Mouse (Mus musculus): Measurements from ENCODE around the gene Mark4.

The Mark4 gene

DNA sequence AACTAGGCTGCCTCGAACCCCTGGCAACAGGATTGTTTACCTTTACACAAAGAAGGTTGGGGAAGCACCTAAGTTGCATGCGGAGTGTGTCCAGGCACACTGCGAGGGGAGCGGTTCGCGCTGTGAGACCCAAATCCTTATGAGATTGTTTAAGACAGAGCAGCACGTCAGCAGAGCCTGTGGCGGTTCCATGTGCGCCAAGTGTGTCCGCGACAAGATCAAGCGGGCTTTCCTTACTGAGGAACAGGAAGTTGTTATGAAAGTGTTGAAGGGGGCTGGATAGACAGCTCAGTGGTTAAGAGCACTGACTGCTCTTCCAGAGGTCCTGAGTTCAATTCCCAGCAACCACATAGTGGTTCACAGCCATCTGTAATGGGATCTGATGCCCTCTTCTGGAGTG lies 9.7 kb upstream of the Mark4 start:
- no peak for DNase-seq

DNA sequence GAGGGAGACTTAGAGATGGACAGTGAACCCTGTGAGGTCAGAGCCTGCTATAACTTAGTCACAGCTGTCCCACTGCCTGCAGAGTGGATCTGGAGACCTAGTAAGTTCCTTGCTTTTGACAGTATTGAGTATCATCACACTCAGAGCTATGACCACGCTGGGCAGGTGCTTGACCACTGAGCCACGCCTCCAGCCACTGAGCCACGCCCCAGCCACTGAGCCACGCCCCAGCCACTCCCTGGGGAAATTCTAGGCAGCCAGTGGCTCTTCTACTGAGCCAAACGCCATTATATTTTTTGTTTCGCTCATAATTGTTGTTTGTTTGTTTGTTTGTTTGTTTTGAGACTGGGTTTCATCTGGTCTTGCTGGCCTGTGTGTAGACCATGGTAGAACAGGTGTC lies 9.0 kb upstream of the Mark4 start:
- DNase-seq: no peak

DNA sequence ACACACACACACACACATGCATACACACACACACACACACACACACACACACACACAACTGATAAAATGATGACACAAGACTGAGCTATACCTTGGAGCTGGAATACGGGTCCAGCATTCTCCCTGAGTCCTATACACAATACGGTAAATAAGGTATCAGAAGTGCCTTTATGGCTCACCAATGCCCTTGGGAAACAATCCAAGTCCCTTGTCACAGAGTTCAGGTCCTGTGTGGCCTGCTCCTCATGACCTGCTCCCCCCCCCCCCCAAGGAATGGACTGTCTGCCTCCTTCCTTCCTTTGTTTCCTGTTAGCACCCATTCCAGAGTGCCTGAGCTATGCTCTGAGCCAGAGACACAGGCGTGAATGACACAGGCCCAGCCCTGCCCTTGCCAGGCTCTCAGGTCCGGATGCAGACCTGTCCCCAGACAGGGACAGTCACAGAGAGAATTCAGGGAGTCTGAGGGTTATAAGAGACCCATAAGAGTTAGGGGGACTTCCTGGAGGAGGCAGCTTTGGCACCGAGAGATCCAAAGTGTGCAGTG lies 8.1 kb upstream of the Mark4 start:
- DNase-seq: no peak

DNA sequence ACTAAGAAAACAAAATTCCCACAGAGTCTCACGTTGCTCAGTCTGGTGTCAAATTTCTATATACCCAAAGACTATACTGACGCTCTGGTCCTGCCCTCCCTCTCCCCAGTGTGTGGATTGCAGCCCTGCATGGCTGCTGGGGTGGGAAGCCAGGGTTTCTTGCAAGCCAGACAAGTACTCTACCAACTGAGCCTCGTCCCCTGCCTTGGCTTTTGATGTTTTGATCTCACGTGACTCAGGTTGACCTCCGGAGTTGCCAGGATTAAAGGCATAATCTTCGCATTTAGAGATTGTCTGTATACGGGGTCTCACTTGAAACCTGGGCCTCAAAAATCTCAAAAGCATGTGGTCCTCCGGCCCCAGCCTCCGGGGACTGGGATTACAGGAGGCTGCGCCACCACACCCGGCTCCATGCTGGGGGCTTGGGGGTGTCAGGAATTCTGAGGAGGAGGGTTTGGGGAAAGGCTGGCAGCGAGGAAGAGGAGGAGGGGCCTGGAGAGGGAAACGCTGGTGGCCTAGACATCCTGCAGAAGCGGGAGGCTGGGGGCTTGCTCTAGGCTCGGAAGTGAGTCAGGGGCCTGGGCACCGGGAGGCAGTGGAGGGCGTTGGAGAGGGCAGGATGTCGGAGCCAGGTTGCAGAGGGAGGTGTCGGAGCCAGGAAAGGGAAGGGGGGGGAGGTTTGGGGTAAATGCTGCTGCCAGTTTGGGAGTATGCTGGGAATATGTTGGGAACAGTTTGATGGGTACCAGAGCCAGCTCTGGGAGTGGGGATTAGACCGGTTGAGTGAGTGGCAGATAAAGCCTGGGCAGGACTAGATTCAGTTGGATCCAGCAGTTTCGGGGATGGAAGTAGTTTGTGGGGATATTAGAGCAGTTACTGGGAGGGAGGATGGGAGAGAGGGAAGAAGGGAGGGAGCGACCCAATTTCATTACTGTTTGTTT lies 6.0 kb upstream of the Mark4 start:
- no peak for DNase-seq

DNA sequence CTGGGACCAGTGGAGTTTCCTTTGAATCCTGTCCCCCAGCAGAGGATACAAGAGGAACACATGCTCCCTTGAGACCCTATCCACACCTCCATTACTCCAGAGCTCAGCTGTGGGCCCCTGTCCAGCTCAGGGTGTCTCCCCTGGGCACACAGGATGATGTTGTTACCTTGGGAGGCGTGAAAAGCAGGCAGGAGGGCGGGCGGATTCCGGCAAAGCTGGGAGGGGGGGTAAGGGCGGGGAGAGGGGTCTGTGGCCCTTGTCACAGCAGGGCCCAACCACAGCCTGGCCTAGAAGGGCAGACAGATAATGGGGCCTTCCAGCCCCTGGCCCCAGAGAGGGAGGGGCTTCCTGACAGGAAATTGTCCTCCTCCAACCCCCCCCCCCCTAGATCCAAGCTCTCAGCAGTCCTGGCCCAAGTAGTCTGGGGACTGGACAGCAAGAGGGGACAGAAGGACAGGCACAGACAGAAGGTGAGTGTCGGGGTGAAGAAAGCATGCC lies 4.3 kb upstream of the Mark4 start, which contains the start of gene Exoc3l2:
Gene Exoc3l2 (plus strand): TSS at position 448 of the 498 bp plus-strand sequence.
- no peak for DNase-seq

DNA sequence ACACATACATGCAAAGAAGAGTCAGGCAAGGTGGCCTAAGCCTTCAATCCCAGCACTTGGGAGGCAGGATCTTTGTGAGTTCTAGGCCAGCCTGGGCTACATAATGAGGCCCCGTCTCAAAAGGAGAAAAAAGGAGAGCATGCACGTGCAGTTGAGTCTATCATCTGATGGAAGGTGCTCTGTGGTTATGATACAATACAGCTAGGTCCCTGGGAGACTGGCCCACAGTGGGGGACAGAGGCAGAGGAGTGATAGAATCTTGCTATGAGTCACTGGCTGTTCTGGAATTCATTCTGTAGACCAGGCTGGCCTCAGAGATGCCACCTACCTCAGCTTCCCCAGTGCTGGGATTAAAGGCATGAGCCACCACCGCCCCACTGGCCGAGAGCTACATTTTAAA lies 3.8 kb upstream of the Mark4 start:
- no peak for DNase-seq

DNA sequence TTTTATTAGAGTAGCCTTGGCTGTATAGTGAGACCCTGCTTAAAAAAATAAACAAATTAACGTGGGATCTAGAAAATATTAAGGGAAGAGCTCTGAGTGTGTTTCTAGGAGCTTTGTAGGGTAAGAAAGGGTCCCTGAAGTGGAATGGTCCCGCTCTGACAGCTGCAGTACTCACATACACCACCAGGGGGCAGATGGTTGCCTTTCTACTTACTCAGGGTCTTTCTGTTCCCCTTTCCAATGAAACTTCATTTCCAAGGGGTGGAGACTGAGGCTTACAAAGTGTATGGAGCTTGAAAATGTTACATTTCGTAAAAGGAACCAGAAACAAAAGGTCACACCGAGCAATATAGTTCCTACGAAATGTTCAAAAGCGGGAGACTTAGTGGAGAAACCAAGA lies 2.9 kb upstream of the Mark4 start:
- DNase-seq: peak; percentile 88

DNA sequence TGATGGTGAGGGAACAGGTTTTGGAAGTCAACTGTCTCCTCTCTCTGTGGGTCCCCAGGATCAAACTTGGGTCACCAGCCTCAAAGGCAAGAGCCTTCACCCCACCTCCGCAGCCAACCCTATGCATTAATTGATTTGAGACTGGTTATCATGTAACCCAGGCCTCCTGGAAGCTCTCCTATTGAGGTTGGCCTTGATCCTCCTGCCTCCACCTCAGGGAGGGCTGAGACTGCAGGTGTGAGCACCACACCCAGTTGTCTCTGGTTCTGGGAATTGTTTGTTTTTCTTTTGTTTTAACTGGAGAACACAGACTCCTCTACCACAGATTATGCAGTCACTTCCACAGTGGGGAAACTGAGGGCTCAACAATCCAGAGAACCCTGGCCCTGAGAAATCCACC lies 1.9 kb upstream of the Mark4 start:
- DNase-seq: no peak

DNA sequence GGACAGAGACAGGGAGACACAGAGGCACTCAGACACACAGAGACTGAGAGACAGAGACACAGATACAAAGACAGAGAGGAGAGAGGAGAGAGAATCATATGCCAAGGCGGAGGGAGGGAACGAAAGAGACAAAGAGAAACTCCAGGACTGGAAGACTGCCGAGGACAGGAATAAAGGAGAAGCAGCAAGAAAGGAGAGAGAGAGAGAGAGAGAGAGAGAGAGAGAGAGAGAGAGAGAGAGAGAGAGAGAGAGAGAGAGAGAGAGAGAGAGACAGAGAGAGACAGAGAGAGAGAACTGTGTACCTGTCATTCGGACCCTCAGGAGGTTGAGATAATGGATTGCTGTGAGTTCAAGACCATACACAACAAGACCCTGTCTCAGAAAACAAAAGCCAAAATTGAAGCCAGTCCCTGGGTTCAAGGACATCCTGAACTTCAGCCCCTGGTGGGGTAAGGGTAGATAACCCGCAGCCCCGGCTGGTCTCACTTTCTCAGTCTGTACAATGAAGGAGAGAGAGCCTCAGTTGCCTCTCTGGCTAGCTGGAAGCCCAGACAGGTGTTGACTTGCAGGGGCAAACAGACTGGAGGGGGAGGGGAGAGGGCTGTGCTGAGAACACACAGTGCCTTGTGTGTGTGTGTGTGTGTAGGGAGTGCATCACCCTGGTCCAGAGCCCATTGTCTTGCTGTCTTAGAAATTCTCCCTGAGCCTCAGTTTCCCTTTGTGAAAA lies 686 bp upstream of the Mark4 start:
- no peak for DNase-seq

DNA sequence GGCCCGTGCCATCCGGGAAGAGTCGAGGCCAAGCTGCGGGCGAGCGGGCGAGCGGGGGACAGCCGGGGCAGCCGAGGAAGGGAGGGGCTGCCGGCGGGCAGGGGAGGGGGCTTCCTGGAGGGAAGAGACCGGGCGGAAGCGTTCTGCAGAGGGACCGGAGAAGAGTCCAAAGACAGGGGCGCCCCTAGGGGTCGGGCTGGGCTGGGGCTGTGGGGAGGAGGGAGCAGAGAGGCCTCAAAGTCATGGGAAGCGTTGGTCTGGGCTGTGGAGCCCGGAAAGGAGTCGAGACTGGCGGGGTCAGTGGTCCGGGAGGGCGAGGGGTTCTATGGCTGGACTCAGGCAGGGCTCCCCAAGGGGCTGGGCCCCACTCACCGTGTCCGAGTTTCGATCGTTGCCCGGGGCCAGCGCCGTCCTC lies 542 bp downstream of the Mark4 start:
- DNase-seq: peak; percentile 61

DNA sequence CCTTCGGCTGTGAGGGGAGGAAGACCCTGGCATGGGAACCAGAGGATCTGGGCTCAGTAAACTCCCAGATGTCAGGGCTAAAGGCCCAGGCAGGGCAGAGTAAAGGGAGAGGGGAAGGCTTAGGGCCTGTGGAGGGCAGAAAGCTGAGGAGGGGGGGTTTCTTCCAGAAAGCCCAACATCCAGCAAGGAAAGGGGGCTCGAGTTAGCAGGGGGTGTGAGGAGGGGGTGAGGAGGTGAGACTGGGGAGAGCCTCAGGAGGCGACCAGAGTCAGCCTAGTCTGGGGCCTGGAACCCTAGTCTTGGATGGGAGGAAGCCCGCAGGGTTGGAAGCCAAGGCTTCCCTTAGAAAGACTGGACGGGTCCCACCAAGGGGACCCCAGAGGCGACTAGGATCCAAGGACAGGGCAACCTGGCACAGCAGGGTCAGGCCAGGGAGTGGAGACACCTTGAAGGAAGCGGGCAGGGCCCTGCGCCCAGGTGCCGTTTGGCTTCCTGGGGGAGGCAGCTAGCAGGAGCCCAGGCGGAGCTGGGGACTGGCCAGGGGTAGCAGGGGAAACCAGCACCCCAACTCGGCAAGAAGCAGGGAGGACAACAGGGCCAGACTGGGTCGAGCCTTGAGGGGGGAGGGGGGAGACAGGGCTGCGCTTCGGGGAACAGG lies 1.1 kb downstream of the Mark4 start:
- DNase-seq: no peak

DNA sequence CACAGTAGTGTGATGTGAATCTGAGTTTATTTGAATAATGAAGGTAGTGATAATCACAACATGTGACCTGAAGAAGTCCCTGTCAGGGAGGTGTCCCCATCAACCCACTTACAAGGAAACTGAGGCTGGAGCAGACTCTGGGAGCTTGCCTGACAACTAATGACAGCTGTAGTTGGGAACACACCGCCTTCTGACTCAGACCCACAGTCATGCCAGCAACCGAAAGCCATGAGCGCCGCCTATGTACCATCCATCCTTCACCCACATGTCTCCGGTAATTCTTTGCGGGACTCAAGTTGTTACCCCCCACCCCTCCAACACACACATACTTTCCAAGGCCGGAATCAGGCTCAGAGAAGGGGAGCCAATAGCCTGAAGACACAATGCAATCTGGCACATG lies 2.0 kb downstream of the Mark4 start:
- no peak for DNase-seq

DNA sequence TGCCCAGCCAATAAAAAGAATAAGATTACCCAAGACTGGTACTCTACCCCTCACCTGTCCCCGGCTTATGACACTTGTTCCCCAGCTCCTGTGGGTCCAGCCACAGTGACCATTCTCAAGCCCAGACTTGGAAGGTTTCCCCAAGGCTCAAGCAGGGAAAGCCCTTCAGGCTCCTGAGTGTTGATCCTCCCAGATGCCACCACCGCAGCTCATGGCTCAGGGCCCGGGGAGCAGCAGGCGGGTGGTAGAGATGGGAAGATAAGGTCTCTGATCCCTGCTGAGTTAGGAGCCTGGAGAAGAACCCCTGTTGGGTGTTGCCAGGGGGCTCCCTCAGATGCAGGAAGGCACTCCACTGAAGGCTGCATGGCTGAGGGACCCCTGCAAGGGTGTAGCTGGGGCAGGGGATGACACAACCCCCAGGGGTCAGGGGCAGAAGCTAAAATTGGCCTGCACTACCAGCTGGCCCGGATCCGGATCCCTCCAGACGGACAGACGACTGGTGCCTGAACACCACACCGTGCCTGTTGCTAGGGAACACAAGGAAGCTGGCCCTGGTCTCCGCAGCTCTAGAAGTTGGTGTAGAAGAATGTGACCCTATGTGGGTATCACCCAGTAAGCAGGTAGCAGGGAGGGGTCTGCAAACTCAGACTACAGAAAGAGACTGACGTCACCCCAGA lies 2.7 kb downstream of the Mark4 start:
- DNase-seq: no peak

DNA sequence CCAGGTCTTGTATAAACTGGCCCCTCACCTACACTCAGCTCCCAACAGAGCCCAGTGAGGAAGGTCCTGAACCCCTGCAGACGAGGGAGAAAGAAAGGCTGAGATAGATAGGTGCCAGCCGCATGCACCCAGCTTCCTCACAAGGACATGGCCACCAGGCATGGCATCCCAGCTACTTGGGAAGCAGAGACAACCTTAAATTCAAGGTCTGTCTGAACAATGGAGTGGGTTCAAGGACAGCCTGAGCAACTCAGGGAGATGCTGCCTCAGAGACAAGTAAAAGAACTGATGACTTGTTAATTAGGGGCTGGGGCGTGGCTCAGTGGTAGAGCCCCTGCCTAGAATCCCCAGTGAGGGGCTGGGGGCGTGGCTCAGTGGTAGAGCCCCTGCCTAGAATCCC lies 3.4 kb downstream of the Mark4 start:
- DNase-seq: no peak

DNA sequence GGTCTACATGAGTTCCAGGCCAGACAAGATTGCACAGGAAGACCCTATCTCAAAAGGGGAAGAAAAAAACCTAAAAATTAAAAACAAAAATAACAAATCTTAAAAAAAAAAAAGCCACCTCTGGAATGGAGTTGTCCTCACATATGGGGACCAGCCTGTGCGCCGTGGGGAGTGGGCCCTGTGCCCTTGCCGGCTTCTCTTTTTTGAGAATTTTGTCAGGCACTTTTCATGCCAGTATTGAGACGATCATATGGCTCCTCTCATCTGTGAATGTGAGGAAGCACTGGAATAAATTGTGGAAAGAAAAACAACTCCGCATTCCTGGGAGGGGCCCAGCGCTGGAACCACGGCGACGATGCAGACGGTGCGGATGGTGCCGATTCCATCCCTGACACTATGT lies 9.5 kb downstream of the Mark4 start:
- DNase-seq: no peak

DNA sequence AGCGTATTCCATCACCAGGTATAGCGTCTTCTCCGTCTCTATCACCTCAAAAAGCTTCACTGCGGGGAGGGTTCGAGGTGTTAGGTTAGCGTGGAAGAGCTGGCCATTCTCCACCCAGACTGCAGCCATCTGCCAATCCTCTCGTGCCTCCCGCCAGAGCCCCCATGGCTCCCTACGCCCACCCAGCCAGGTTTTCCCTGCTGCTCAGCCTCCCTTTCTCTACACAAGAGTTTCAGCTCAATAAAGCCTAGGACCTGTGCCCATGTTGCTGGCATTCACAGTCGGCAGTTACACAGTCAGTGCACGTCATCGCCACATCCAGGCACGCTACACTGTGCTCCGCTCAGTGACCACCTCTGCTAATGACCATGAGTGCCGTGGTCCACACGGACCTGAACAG lies 10.9 kb downstream of the Mark4 start:
- no peak for DNase-seq

DNA sequence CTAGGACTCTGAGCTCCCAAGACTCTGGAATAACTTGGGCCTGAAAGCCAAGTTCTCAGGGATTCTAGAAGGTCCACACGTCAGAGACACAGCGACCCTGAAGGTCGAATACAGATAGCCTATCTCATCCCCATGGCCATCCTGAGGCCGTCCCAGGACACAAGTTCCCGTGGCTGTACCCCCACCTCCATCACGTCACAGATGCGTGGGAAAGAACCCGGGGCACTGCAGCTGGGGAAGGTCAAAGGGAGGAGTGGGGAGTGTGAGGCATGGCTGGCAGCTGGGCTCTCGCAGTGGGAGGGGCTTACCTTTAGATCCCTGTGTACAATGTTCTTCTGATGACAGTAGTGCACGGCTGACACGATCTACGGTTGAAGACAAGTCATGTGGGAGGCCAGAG lies 13.8 kb downstream of the Mark4 start:
- DNase-seq: no peak

DNA sequence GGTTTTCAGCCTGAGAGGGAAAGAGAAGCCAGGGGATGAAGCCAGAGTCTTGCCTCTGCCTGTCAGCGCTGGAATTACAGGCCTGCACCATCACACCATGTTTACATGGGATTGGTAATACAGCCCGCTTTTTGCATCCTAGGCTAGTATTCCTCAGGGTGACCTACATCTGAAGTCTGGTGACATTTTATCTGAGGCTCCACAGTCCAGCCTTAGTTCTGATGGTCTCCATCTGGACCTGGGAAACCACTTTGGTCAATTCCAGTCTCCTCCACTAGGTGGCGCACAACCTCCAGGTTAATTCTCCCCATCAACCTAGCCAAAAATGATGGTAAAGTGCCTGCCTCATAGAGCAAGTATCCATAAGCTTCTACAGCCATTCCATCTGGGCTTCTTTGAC lies 15.3 kb downstream of the Mark4 start:
- peak; percentile 92 for DNase-seq

DNA sequence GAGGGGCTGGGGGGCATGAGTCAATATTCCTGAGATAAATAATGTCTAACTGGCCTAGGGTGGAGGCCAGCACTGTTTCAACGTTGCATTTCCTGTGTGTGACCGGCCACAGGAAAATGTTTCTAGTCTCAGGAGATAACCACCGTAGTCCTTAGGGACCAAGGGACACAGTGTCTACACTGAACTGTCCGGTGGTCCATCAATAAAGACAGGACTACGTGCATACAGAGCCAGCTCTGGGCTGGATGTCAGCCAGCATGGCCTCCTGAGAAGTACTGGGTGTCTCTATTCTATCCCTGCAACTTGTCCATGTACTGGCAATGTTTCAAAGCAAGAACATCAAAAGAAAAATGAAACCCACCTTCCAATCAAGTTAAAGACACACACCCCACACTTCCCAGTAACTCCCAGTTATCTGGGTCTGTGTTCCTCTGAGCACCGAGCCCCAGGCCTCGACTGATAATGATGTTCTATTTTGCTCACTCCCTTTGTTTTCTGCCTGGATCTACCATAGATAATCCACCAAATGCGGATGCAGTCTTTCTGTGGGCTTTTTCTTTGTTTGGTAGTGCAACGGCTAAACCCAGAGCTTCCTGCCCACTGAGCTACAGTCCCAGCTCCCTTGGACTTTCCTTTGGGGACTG lies 17.1 kb downstream of the Mark4 start:
- peak; percentile 81 for DNase-seq

DNA sequence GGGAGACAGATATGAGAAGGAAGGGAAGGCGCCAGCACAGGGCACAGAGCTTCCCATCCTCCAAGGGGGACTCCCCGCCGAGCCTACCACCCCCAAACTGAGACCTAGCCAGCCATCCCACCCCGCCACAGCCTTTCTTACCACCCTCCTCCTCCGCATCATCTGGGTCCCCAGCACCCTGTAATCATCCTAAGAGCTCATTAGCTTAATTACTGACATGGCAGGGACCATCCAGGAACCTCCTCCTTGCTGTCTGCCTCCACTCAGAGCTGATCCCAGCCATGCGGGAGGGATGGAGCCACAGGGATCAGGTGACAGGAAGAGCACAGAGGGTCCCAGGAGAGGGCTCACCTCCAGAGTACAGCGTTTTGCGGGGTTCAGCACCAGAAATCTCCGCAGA lies 21.6 kb downstream of the Mark4 start:
- no peak for DNase-seq

DNA sequence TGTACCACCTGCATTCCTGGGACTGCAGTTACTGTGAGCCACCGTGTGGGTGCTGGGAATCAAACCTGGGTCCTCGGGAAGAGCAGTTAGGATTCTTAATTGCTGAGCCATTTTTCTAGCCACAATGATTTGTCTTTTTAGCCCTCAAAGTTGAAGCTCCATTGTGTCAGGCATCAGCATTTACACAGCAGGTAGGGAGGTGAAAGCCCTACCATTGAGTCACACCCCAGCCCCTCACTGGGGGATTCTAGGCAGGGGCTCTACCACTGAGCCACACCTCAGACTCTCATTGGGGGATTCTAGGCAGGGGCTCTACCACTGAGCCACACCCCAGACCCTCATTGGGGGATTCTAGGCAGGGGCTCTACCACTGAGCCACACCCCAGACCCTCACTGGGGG lies 22.3 kb downstream of the Mark4 start:
- DNase-seq: no peak

DNA sequence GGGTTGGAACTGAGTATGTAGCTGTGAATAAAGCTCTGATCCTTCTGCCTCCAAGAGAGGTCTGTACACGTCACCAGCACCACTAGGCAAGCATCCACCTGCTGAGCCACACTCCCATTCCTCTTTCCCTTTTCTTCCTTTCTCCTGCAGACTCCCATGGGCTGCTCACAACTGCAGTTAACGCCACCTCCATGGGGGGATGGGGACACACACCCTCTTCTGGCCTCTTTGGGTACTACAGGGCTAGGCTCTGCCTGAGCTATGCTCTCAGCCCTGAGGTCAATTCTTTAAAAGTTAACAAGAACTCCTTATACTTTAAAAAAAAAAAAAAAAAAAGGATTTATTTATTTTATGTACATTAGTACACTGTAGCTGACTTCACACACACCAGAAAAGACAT lies 26.1 kb downstream of the Mark4 start:
- DNase-seq: no peak

All from lung, postnatal 36 days (tissue).